Mouse (Mus musculus) Patski (cell line): ENCODE data around the gene Sugct. TPM values are rescaled to one million over a fixed set of nuclear protein-coding genes. Genes with fewer than 3 reads are reported as not detected.

Experiments used
- ATAC-seq: fragments of 100-300 bp; one replicate; pipeline ENCODE4 v1.8.0; 2021
- CTCF ChIA-PET: fragments of 350-600 bp; sonication (Branson Sonifier 250); formaldehyde crosslinking; loops from one replicate; lab custom pipeline; 2022; ENCODE audit warnings: inconsistent platforms; lab: Charles Lee
- POLR2A ChIA-PET: fragments of 350-600 bp; sonication (Branson Sonifier 250); formaldehyde crosslinking; loops from one replicate; lab custom pipeline; 2022; ENCODE audit warnings: antibody characterized with exemption, inconsistent platforms; lab: Charles Lee
- DNase-seq: peaks from one replicate; pipeline ENCODE4 v3.0.0-alpha.2; 2011; ENCODE audit warnings: low read depth, low spot score
- H3K27me3 ChIP-seq: fragments of 371-371 bp; one replicate; pipeline ENCODE4 v1.5.1; 2021
- CTCF ChIP-seq: fragments of 100-300 bp; IDR thresholded peaks from one replicate; pipeline ENCODE4 v1.5.1; 2021
- in situ Hi-C: fragments of 300-500 bp; cut with MboI; formaldehyde crosslinking; loops from 3 replicates; pipeline ENCODE4 v1.11.1; 2018; ENCODE audit warnings: low pct_unique_long_range_greater_than_20kb, mixed read lengths
- polyA plus RNA-seq: library from polyadenylated mRNA; unstranded; gene quantifications from one replicate; pipeline ENCODE4 v1.2.3, GENCODE M21; 2021

Gene Sugct
- polyA plus RNA-seq, 1 experiment from 2014 or later, result 11.4 TPM

- H3K27me3 ChIP-seq, result peaks cover 3% of the 10 kb centered on the region
- CTCF ChIA-PET, result interaction anchor here (0.8 kb wide), 1 partner anchor 9 kb away, joined by 3 read pairs; no protein-coding TSS in a partner anchor
- no peak for ATAC-seq
- in situ Hi-C loops, result no loop called here
- no peak for TF ChIP-seq CTCF
- POLR2A ChIA-PET, result no interaction called here
- no peak for DNase-seq
Observed at GRCm38 (mm10) chr13:16933600-16933999, 761.8 kb downstream of the Sugct start.

- DNase-seq (no peak), ATAC-seq (no peak)
- in situ Hi-C loops, result no loop called here
- TF ChIP-seq CTCF, result peak; percentile 43
- POLR2A ChIA-PET, result no interaction called here
- CTCF ChIA-PET, result no interaction called here
- no peaks in the 10 kb centered on the region for H3K27me3 ChIP-seq
Observed at GRCm38 (mm10) chr13:16921305-16921704, 774.0 kb downstream of the Sugct start.

DNA sequence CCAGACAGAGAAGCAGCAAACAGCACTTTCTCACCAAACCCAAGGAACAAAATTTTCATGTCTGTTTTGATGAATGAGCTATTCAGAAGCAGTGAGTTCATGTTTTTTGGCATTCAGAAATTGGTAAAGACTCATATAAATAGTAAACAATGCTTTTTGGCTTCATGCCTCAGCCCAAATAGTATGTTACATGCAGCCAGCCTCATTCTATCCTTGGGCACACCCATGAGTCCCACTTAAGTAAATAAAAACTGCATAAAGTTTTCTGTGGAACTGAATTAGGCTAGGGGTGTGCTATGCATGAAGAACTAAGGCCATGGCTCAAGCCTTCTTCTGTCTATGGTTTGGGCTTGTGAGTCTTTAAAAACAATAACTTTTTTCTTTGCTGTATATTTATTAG lies 779.7 kb downstream of the Sugct start:
- no peak for DNase-seq
- in situ Hi-C loops, result no loop called here
- ChIA-PET POLR2A (no interaction called here), CTCF (interaction anchor here (1.0 to 1.3 kb wide), 2 partner anchors 10 to 16 kb away, joined by 3 read pairs; no protein-coding TSS in a partner anchor)
- no peak for TF ChIP-seq CTCF
- H3K27me3 ChIP-seq, result no peaks in the 10 kb centered on the region
- ATAC-seq, result no peak

DNA sequence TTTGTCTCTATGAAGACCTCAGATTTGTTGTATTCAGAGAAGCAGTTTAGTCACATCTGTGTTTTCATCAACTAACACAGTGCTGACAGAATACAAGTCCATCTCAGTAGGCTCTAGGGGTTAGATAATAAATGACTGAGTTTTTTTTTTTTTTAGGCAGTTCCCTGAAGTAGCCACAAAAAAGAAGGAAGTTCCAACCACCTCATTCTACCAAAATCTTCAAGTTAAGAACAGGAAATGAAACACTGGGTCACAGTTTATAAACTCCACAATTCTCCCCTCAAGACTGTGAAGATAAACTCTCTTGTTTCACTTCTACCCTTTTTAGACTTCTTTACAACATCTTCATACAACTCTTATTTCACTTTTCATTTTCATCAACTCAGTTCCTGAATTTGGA lies 783.1 kb downstream of the Sugct start:
- DNase-seq, result no peak
- H3K27me3 ChIP-seq, result no peaks in the 10 kb centered on the region
- CTCF ChIA-PET, result no interaction called here
- TF ChIP-seq CTCF, result no peak
- ATAC-seq, result no peak
- in situ Hi-C loops, result no loop called here
- POLR2A ChIA-PET, result interaction anchor here (0.8 kb wide), 1 partner anchor 279 kb away, joined by 3 read pairs; no protein-coding TSS in a partner anchor

- CTCF ChIA-PET, result no interaction called here
Observed at GRCm38 (mm10) chr13:16906974-16907373, 788.4 kb downstream of the Sugct start.

GRCm38 (mm10) chr13:16901424-16901823 lies 793.9 kb downstream of the Sugct start:
- in situ Hi-C loops, result no loop called here
- ATAC-seq, result no peak
- H3K27me3 ChIP-seq, result no peaks in the 10 kb centered on the region
- ChIA-PET CTCF (no interaction called here), POLR2A (no interaction called here)
- TF ChIP-seq CTCF, result no peak
- DNase-seq, result no peak

More at GRCm38 (mm10) chr13:16906974-16907373, 788.4 kb downstream of the Sugct start:
- no peak for TF ChIP-seq CTCF
- POLR2A ChIA-PET, result no interaction called here
- no peaks in the 10 kb centered on the region for H3K27me3 ChIP-seq
- in situ Hi-C loops, result no loop called here
- no peak for DNase-seq
- no peak for ATAC-seq

DNA sequence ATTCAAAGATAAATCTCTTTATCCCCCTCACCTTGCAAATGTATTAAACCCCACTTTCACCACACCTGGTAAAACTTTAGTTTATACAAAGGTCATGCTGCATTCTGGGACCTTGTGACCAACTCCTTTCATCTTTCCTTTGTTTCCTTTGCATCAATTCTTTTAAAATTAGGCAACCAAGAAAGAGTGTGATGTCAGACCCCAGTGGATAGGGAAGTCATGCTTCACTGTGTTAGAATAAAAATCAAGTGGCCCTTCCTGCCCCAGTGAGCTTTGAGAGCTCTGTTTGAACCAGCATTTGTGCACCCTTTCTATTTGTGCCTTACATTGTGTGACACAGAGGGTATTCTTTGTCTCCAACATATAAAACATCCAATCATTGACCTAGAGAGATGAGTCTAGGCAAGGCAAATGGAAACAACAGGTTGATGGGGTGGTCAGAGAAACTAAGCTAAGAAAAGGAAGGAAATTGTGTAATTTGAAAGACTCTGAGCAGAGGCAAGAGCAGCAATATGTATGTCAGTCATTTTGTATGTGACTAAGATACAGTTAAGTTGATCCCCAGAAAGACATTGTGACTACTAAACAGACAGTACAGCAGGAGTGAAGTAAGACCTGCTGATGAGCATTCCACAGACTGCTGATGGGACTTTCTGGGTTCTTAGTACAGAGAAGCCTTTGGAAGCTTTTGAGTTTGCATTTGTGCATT lies 797.1 kb downstream of the Sugct start:
- no peak for TF ChIP-seq CTCF
- CTCF ChIA-PET, result no interaction called here
- ATAC-seq (no peak), DNase-seq (no peak)
- no peaks in the 10 kb centered on the region for H3K27me3 ChIP-seq
- POLR2A ChIA-PET, result no interaction called here
- in situ Hi-C loops, result no loop called here

- POLR2A ChIA-PET, result no interaction called here
- no peaks in the 10 kb centered on the region for H3K27me3 ChIP-seq
- TF ChIP-seq CTCF, result no peak
Observed at GRCm38 (mm10) chr13:16878056-16878455, 817.3 kb downstream of the Sugct start.

DNA sequence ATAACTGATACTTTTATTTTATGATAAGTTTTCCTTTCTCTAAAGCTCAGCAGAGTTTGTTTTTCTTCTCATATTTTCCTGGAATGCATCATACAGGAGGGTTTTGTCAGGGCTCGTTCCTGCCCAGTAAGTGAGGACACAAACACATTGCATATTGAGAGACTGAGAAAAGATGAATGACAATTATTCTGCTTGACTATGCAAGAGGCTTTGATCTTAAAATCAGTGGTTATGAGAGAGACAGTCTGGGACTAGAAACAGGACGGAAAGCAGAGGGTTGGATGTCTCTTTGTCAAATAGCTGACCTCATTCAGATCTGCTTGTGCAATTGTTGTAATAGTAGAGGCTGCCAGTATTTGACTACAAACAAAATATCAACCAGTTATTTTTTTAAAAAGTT lies 835.4 kb downstream of the Sugct start:
- no peaks in the 10 kb centered on the region for H3K27me3 ChIP-seq

More at GRCm38 (mm10) chr13:16878056-16878455, 817.3 kb downstream of the Sugct start:
- CTCF ChIA-PET, result interaction anchor here (0.7 kb wide), 1 partner anchor 18 kb away, joined by 3 read pairs; no protein-coding TSS in a partner anchor
- in situ Hi-C loops, result no loop called here
- ATAC-seq, result no peak
- DNase-seq, result no peak

GRCm38 (mm10) chr13:16847236-16847635 lies 848.1 kb downstream of the Sugct start:
- CTCF ChIA-PET, result interaction anchor here (0.8 to 1.3 kb wide), 2 partner anchors 10 to 15 kb away, joined by 3 to 4 read pairs; no protein-coding TSS in a partner anchor
- in situ Hi-C loops, result no loop called here
- ATAC-seq (no peak), DNase-seq (no peak)
- POLR2A ChIA-PET, result no interaction called here
- no peak for TF ChIP-seq CTCF
- no peaks in the 10 kb centered on the region for H3K27me3 ChIP-seq

More for the DNA sequence above, 835.4 kb downstream of the Sugct start:
- DNase-seq (no peak), ATAC-seq (no peak)
- no peak for TF ChIP-seq CTCF
- in situ Hi-C loops, result no loop called here
- POLR2A ChIA-PET, result no interaction called here
- CTCF ChIA-PET, result interaction anchor here (0.6 kb wide), 1 partner anchor 18 kb away, joined by 3 read pairs; no protein-coding TSS in a partner anchor

- H3K27me3 ChIP-seq, result no peaks in the 10 kb centered on the region
- in situ Hi-C loops, result no loop called here
- no peak for DNase-seq
- no peak for TF ChIP-seq CTCF
- ChIA-PET POLR2A (no interaction called here), CTCF (no interaction called here)
- no peak for ATAC-seq
Observed at GRCm38 (mm10) chr13:16840994-16841393, 854.4 kb downstream of the Sugct start.
